Mouse (Mus musculus) erythroblast, embryonic 14.5 days (primary cell): Measurements from ENCODE around the gene Syde2. TPM values are rescaled to one million over a fixed set of nuclear protein-coding genes. Genes with fewer than 3 reads are reported as not detected.

ENCODE experiments used
- H3K27me3 ChIP-seq: 2 replicates; pipeline ENCODE4 v1.6.1; 2012; ENCODE audit warnings: inconsistent platforms; ENCODE audit not compliant: control insufficient read depth
- H3K36me3 ChIP-seq: 2 replicates; pipeline ENCODE4 v1.6.1; 2012; ENCODE audit warnings: mild to moderate bottlenecking, inconsistent platforms; ENCODE audit not compliant: control insufficient read depth
- H3K4me1 ChIP-seq: 2 replicates; pipeline ENCODE4 v1.6.1; 2012; ENCODE audit warnings: inconsistent platforms; ENCODE audit not compliant: control insufficient read depth
- H3K4me3 ChIP-seq: replicated peaks from 2 replicates; pipeline ENCODE3; 2012; ENCODE audit warnings: moderate library complexity, mild to moderate bottlenecking, inconsistent platforms
- H3K9me3 ChIP-seq: 2 replicates; pipeline ENCODE4 v1.6.1; 2012; ENCODE audit warnings: low read length, inconsistent platforms, mixed read lengths; ENCODE audit not compliant: control insufficient read depth
- GATA1 ChIP-seq: IDR thresholded peaks from 2 replicates; pipeline ENCODE4 v1.6.1; 2012; ENCODE audit warnings: low read length, inconsistent platforms, mixed read lengths
- TAL1 ChIP-seq: IDR thresholded peaks from 3 replicates; pipeline ENCODE4 v1.6.1; 2012; ENCODE audit warnings: low read length, inconsistent platforms, mixed read lengths
- polyA plus RNA-seq: library from polyadenylated mRNA; stranded (reverse); fragments of >175 nt; gene quantifications from 2 replicates; pipeline ENCODE4 v1.2.3, GENCODE M21; 2012

Syde2 gene
- polyA plus RNA-seq, 1 experiment = not detected

DNA sequence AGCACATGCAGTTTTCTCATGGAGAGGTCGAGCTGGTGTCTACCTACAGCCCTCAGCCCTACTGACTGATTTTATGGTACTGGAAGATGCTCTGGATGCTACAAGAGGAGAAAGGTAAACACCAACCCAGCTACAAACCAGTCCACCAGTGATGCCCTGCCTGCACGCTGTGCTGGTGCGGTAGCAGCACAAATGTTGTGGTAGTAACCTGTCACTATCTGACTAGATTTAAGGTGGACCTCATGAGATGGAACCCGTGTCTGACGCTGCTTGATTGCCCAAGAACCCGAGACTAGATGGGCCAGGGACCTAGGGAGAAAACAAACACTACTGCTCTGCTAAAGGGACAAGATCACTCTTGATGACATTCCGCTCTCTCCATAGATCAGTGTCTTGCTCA lies 69.5 kb downstream of the Syde2 start:
- H3K4me1 ChIP-seq = no peaks in the 10 kb centered on the region
- no peak overlapping the region for H3K4me3 ChIP-seq
- H3K9me3 ChIP-seq = no peaks in the 10 kb centered on the region
- H3K36me3 ChIP-seq = no peaks in the 10 kb centered on the region
- peaks cover 3% of the 10 kb centered on the region; the same call in 1 of the 2 replicates for H3K27me3 ChIP-seq
- TF ChIP-seq TAL1 = no peak
- no peak for TF ChIP-seq GATA1

DNA sequence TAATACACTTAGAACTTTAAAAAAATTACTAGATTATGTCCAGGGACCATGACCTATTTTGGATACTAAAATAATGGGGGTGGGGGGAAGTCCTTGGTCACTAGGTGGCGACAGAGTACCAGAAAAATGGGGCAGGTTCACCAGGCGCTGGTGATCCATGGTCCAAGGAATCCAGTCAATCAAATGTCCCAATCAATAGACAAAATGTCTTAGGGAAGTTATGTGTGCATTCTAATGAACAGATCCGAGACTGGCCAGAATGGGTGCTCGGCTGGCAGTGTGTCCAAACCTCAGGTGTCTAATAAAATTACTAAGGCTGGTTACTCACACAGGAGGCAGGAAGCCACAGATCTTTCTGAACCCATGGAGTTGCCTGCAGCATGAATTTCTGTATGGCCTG lies 70.6 kb downstream of the Syde2 start:
- Histone ChIP-seq H3K36me3 (no peaks in the 10 kb centered on the region), H3K4me3 (no peak overlapping the region), H3K4me1 (no peaks in the 10 kb centered on the region), H3K27me3 (peaks cover 3% of the 10 kb centered on the region; the same call in 1 of the 2 replicates), H3K9me3 (no peaks in the 10 kb centered on the region)
- no peak for TF ChIP-seq TAL1
- no peak for TF ChIP-seq GATA1

DNA sequence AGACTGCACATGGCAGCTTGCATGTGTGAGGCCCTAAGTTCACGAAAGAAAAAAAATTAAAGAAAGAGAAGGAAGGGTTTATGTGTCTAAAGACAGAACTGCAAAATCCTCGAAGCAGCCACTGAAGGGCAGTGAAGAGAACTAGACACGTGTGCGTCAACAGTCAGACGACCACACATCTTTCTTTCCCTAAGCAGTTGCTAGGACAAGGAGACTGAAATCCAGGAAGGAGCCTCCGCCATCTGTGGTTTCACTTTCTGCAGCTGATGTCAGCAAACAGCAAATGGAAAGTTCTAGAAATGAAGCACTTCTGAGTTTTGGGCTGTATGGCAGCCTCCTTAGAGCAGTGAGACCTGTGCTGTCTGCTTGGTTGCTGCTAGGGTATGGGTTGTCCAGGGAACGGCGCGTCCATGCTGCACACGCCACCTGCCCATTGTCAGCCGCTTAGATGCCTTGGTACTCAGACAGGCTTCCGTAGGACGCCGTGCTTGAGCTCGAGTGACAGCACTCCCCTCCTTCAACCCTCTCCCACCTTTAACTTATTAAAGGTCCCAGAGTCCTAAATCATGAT lies 71.8 kb downstream of the Syde2 start:
- Histone ChIP-seq H3K27me3 (peaks cover 3% of the 10 kb centered on the region; the same call in 1 of the 2 replicates), H3K36me3 (no peaks in the 10 kb centered on the region), H3K4me1 (no peaks in the 10 kb centered on the region), H3K4me3 (no peak overlapping the region), H3K9me3 (no peaks in the 10 kb centered on the region)
- TF ChIP-seq TAL1 (no peak), GATA1 (no peak)

DNA sequence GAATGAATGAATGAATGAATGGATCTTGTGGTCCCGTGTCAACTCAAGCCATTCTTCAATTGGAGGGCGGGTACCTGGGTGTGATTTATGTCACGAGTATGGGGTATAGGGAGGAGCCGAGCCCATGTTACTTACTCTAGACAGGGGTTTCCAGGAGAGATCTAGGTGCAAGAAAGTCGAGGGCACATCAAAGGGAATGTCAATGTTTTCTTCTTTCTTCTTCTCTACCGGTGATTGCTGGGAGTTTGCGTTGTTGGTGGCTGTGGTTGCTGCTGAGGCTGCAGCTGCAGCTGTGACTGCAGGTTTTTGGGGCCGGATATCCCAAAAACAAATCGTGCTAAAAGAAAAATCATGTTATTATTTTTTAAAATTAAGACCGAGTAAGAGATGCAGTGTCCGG lies 75.5 kb downstream of the Syde2 start:
- TF ChIP-seq TAL1 = no peak
- Histone ChIP-seq H3K4me3 (no peak overlapping the region), H3K9me3 (no peaks in the 10 kb centered on the region), H3K36me3 (no peaks in the 10 kb centered on the region), H3K27me3 (no peaks in the 10 kb centered on the region), H3K4me1 (no peaks in the 10 kb centered on the region)

DNA sequence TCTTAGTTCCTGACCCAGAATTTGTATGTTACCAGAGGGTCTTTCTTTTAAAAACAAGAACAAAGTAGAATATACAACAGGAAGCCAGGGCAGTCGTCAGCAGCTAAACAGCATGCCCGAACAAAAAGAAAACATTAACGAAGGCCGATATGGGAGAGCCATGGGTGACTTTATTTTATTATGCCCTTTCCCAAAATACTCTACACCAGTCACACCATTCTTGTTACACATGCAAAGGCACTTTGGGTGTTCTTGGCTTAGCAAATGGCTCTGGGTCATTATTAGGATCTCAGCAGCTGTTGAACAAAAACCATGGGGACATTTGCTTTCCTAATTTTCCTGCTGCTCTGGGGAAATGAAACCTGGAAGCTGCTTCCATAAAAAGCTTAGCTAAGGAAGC lies 81.6 kb downstream of the Syde2 start:
- no peaks in the 10 kb centered on the region for H3K9me3 ChIP-seq
- H3K4me1 ChIP-seq = no peaks in the 10 kb centered on the region
- H3K36me3 ChIP-seq = no peaks in the 10 kb centered on the region
- no peaks in the 10 kb centered on the region for H3K27me3 ChIP-seq
- no peak overlapping the region for H3K4me3 ChIP-seq
- TF ChIP-seq TAL1 = no peak
- no peak for TF ChIP-seq GATA1

Other genes with a start within 250 kb of the Syde2 start
- 0.08 and 0.12 TPM in 2 replicates for gene Ddah1, start 229.2 kb upstream of the Syde2 start, polyA plus RNA-seq
- 1.1 and 1.2 TPM in 2 replicates for gene Bcl10, start 65.1 kb upstream of the Syde2 start, polyA plus RNA-seq
- 2.8 and 3.2 TPM in 2 replicates for gene 2410004B18Rik, start 49.9 kb upstream of the Syde2 start, polyA plus RNA-seq
- not detected in 2 replicates for gene Wdr63, start 120.3 kb downstream of the Syde2 start, polyA plus RNA-seq
- not detected in 2 replicates for gene Mcoln3, start 129.6 kb downstream of the Syde2 start, polyA plus RNA-seq
- gene Mcoln2, start 162.0 kb downstream of the Syde2 start, polyA plus RNA-seq = not detected in 2 replicates
- gene Lpar3, start 233.1 kb downstream of the Syde2 start, polyA plus RNA-seq = 0.01 TPM in 1 of 2 replicates, not detected in the other